Mouse (Mus musculus) lung, embryonic 15.5 days (tissue): ENCODE measurements around the gene Inpp5a. TPM values are rescaled to one million over a fixed set of nuclear protein-coding genes. Genes with fewer than 3 reads are reported as not detected.

Experiments used
- ATAC-seq: fragments of 200-750 bp; cut with Nextera tagmentation; 2 replicates; pipeline ENCODE4 v1.8.0; 2017; ENCODE audit warnings: moderate number of reproducible peaks, borderline replicate concordance; ENCODE audit not compliant: low FRiP score, low TSS enrichment; ENCODE audit errors: extremely low read depth
- H3K27ac ChIP-seq: fragments of 300-500 bp; sonication (generic); 2 replicates; pipeline ENCODE4 v1.5.1; 2015; ENCODE audit warnings: moderate library complexity, mild to moderate bottlenecking, inconsistent platforms
- H3K27me3 ChIP-seq: fragments of 300-500 bp; sonication (generic); 2 replicates; pipeline ENCODE4 v1.6.1; 2015; ENCODE audit warnings: inconsistent platforms
- H3K36me3 ChIP-seq: fragments of 300-500 bp; sonication (generic); 2 replicates; pipeline ENCODE4 v1.6.1; 2015; ENCODE audit warnings: inconsistent platforms
- H3K4me1 ChIP-seq: fragments of 300-500 bp; sonication (generic); 2 replicates; pipeline ENCODE4 v1.6.1; 2015; ENCODE audit warnings: inconsistent platforms
- H3K4me2 ChIP-seq: fragments of 300-500 bp; sonication (generic); 2 replicates; pipeline ENCODE4 v1.6.1; 2015; ENCODE audit warnings: inconsistent platforms, mild to moderate bottlenecking, moderate library complexity
- H3K4me3 ChIP-seq: fragments of 300-500 bp; sonication (generic); 2 replicates; pipeline ENCODE4 v1.5.1; 2015; ENCODE audit warnings: mild to moderate bottlenecking, inconsistent platforms
- H3K9ac ChIP-seq: fragments of 300-500 bp; sonication (generic); 2 replicates; pipeline ENCODE4 v1.6.1; 2015; ENCODE audit warnings: inconsistent platforms
- H3K9me3 ChIP-seq: fragments of 300-500 bp; sonication (generic); 2 replicates; pipeline ENCODE4 v1.6.1; 2016; ENCODE audit warnings: inconsistent platforms
- WGBS: fragments of 180-500 bp; shearing (Covaris S2); methylation state at CpG from one replicate; pipeline ENCODE4 v1.1.7; 2015; 5-methylcytosine and 5-hydroxymethylcytosine counted together
- polyA plus RNA-seq: library from polyadenylated mRNA; unstranded; fragments of >200 nt; fragmentation: Nextera tagmentation; extraction: Ambion mirVana; gene quantifications from 2 replicates; pipeline ENCODE4 v1.2.1, GENCODE M21; 2015

The Inpp5a gene
- polyA plus RNA-seq, 1 experiment from 2014 or later, result 35.9 TPM

DNA sequence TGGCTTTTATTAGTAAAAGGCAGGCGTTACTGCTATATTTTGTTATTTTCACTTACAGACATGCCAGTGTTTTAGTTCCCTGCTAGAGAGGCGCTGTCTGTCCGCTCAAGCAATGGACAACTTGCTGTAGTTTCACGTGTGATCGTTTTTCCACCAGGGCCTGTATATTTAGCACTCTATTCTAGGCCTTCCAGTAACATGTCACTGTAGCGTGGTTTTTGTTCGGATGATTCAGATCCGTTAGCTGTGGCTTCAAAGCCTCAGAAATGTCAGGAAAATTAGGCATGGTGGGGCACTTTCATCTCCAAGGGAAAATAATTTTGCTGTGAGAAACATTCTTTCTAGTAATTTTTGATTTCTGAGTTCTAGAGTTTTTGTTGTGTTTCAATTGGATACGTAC lies 2.0 kb downstream of the Inpp5a start:
- H3K9ac ChIP-seq, result 0 out of 2 replicates have a peak overlapping the region, but pooled peaks have one; percentile 87
- no peaks in the 10 kb centered on the region for H3K27me3 ChIP-seq
- H3K4me2 ChIP-seq, result peak overlapping the region; percentile 67
- H3K9me3 ChIP-seq, result no peaks in the 10 kb centered on the region
- H3K27ac ChIP-seq, result peak overlapping the region; percentile 17; the same call in 1 of the 2 replicates
- 68% methylated on average over 9 of the region's 9 CpGs for WGBS
- H3K4me3 ChIP-seq, result peak overlapping the region; percentile 81
- H3K4me1 ChIP-seq, result peaks cover 68% of the 10 kb centered on the region
- no peaks in the 10 kb centered on the region for H3K36me3 ChIP-seq
- no peak for ATAC-seq

DNA sequence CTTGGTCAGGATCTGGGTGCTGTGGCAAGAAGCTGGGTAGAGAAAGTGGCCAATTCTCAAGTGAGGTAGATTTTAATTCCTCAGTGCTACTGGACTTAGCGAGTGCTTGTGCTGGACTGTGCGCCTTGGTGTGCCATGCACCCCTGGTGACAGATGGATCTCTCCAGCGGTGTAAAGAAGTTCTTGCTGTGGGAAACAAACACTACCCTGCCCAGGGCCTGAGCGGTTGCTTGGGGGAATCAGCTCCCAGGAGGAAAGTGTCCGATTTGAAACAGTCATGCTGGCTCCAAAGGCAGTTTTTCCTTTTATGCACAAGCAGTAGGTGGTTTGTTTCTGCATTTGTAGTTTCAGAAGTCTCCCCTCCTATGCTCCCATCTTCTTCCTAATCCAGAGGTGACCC lies 2.8 kb downstream of the Inpp5a start:
- H3K4me2 ChIP-seq, result peak overlapping the region; percentile 67
- H3K27ac ChIP-seq, result no peak overlapping the region
- no peaks in the 10 kb centered on the region for H3K27me3 ChIP-seq
- no peak for ATAC-seq
- H3K36me3 ChIP-seq, result no peaks in the 10 kb centered on the region
- H3K9me3 ChIP-seq, result no peaks in the 10 kb centered on the region
- 0 out of 2 replicates have a peak overlapping the region, but pooled peaks have one; percentile 8 for H3K9ac ChIP-seq
- H3K4me3 ChIP-seq, result no peak overlapping the region
- 63% methylated on average over 5 of the region's 5 CpGs for WGBS
- H3K4me1 ChIP-seq, result peaks cover 75% of the 10 kb centered on the region

DNA sequence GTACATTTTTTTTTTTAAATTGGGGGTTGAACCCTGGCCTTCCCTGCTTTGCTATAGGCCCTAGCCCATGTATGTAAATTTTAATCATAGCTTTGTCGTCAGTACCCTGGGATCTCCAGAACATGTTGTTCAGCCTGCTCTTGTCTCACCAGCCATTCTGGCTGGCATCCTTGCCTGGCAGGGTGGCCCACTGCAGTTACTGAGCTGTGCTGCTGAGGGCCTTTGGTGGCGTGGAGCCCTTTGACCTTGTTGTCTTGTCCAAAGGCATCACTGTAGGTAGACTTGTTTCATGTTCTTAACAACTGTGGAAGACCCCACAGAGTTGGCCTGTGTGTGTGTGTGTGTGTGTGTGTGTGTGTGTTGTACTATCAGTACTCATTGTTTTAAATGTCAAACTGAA lies 3.2 kb downstream of the Inpp5a start:
- Histone ChIP-seq H3K27ac (no peak overlapping the region), H3K9me3 (no peaks in the 10 kb centered on the region), H3K4me2 (peak overlapping the region; percentile 67; the same call in 1 of the 2 replicates), H3K27me3 (no peaks in the 10 kb centered on the region), H3K36me3 (no peaks in the 10 kb centered on the region), H3K4me1 (peaks cover 72% of the 10 kb centered on the region), H3K4me3 (no peak overlapping the region), H3K9ac (no peak overlapping the region)
- 88% methylated on average over 2 of the region's 2 CpGs for WGBS
- ATAC-seq, result no peak

DNA sequence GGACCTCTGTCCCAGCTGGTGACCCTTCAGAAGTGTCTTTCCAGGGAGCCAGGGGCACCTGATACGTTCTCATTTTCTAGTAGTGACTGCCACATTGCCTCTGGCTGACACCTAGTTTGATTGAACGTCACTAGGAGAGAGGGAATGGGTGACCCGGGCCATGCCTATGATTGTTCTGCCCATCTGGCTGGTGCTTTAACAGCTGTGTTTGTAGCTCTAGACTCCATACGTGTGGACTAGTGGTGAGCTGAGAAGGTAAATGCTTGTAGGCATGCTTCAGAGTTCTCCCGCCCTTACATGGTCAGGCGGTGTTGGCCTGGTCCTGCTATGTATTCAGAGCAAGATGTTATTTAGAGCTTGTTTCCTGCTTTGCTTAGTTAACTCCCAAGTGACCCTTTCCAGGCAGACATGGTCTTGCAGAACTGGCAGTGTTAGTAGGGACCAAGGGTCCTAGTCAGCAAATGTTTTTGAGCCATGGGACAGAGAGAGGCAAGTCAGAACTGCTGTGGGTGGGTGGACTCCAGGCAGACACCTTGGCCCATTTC lies 3.9 kb downstream of the Inpp5a start:
- H3K36me3 ChIP-seq, result no peaks in the 10 kb centered on the region
- H3K4me3 ChIP-seq, result no peak overlapping the region
- WGBS, result 47% methylated on average over 6 of the region's 6 CpGs
- no peak overlapping the region for H3K27ac ChIP-seq
- no peaks in the 10 kb centered on the region for H3K27me3 ChIP-seq
- no peak overlapping the region for H3K4me2 ChIP-seq
- H3K9ac ChIP-seq, result no peak overlapping the region
- H3K4me1 ChIP-seq, result peaks cover 73% of the 10 kb centered on the region
- no peak for ATAC-seq
- no peaks in the 10 kb centered on the region for H3K9me3 ChIP-seq

DNA sequence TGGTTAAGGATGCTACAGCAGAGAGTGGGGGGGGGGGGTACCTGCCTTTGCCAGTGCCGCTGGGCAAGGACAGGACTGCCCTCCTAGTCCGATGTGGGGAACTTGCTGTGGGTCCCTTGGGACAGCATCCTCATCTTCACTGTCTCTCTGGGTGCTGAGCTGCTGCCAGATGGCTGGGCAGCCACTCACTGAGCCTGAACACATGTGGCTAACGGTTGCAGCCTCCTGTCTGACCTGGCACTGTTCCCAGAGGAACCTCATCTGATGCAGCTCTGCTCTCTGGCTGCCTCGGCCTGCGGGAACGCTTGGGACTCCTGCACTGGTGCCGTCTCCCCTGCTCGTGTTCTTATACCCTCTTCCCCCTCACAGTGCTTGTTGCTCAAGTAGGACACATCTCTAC lies 8.6 kb downstream of the Inpp5a start:
- H3K9ac ChIP-seq, result no peak overlapping the region
- 36% methylated on average over 8 of the region's 8 CpGs for WGBS
- no peaks in the 10 kb centered on the region for H3K27me3 ChIP-seq
- H3K36me3 ChIP-seq, result no peaks in the 10 kb centered on the region
- no peak overlapping the region for H3K4me3 ChIP-seq
- ATAC-seq, result peak; percentile 12; the same call in 1 of the 2 replicates
- peaks cover 87% of the 10 kb centered on the region for H3K4me1 ChIP-seq
- H3K27ac ChIP-seq, result 0 out of 2 replicates have a peak overlapping the region, but pooled peaks have one; percentile 1
- no peak overlapping the region for H3K4me2 ChIP-seq
- no peaks in the 10 kb centered on the region for H3K9me3 ChIP-seq

DNA sequence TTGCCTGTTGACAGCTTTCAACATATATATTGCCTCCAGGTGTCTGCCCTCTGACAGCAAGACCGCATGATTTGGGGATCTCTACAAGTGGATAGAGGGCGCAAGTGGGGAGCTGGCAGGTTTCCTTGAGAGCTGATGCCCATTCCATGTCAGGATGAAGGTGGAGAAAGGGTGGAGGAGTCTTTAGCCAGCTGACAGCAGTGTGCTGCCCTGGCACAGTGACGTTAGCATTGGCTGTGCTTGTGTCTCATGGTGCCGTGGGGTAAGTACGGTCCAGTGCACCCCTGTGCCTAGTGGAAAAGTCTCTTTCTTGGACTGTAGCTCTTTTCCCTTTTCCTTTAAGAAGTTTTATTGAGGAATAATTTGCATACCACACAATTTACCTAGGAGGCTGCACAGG lies 9.2 kb downstream of the Inpp5a start:
- H3K27ac ChIP-seq, result peak overlapping the region; percentile 1; the same call in 1 of the 2 replicates
- no peak for ATAC-seq
- 80% methylated on average over 5 of the region's 5 CpGs for WGBS

DNA sequence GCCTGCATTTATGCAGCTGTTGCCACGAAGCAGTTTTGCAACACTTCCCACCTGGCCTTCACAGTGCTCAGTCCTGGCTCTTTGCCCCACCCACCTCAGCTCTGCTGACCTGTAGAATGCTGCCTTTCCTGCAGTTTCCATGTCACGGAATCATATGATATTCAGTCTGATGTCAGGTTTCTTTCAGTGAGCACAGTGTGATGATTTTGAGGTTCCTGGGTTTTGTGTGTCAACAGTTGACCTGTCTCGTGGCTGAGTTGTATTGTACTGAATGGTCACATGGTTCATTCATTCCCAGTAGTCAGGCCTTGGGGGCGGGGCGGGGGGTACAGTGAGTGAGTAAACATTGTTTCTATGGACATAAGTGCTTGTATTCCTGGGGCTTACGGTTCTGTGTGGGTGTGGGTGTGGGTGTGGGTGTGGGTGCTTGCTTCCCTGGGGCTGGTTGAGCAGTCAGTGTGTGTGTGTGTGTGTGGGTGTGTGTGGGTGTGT lies 9.7 kb downstream of the Inpp5a start:
- Histone ChIP-seq H3K4me3 (no peak overlapping the region), H3K9me3 (no peaks in the 10 kb centered on the region), H3K27ac (peak overlapping the region; percentile 33; the same call in 1 of the 2 replicates), H3K4me2 (no peak overlapping the region; the same call in 1 of the 2 replicates), H3K4me1 (peaks cover 84% of the 10 kb centered on the region), H3K36me3 (no peaks in the 10 kb centered on the region), H3K27me3 (no peaks in the 10 kb centered on the region), H3K9ac (no peak overlapping the region)
- WGBS, result 49% methylated on average over 6 of the region's 6 CpGs
- 0 out of 2 replicates have a peak, but pooled peaks have one; percentile 43 for ATAC-seq

More for the DNA sequence above, 9.2 kb downstream of the Inpp5a start:
- Histone ChIP-seq H3K9ac (no peak overlapping the region), H3K4me2 (no peak overlapping the region), H3K36me3 (no peaks in the 10 kb centered on the region), H3K4me3 (no peak overlapping the region), H3K4me1 (peaks cover 85% of the 10 kb centered on the region), H3K27me3 (no peaks in the 10 kb centered on the region), H3K9me3 (no peaks in the 10 kb centered on the region)

DNA sequence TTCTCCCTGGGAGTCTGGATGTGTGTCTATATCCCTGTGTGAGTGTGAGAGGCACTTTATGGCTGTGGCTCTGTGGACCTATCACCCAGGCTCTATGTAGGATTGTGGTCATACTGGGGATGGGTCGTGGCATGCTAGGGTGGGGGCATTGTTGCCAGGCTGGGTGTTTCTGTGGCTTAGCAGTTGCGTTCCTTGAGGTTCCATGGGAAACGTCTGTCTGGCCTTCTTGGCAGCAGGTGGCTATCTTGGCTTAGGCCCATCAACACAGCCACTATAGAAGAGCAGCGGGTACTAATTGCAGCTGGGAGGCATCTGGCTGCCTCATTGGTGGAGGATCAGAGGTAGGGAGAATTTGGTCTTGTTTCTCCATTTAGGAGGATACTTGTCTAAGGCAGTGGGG lies 10.7 kb downstream of the Inpp5a start:
- no peaks in the 10 kb centered on the region for H3K36me3 ChIP-seq
- no peaks in the 10 kb centered on the region for H3K9me3 ChIP-seq
- no peak overlapping the region for H3K9ac ChIP-seq
- WGBS, result 76% methylated on average over 4 of the region's 4 CpGs
- H3K27me3 ChIP-seq, result no peaks in the 10 kb centered on the region
- H3K27ac ChIP-seq, result no peak overlapping the region
- no peak overlapping the region for H3K4me3 ChIP-seq
- H3K4me2 ChIP-seq, result no peak overlapping the region
- H3K4me1 ChIP-seq, result peaks cover 74% of the 10 kb centered on the region
- ATAC-seq, result no peak

DNA sequence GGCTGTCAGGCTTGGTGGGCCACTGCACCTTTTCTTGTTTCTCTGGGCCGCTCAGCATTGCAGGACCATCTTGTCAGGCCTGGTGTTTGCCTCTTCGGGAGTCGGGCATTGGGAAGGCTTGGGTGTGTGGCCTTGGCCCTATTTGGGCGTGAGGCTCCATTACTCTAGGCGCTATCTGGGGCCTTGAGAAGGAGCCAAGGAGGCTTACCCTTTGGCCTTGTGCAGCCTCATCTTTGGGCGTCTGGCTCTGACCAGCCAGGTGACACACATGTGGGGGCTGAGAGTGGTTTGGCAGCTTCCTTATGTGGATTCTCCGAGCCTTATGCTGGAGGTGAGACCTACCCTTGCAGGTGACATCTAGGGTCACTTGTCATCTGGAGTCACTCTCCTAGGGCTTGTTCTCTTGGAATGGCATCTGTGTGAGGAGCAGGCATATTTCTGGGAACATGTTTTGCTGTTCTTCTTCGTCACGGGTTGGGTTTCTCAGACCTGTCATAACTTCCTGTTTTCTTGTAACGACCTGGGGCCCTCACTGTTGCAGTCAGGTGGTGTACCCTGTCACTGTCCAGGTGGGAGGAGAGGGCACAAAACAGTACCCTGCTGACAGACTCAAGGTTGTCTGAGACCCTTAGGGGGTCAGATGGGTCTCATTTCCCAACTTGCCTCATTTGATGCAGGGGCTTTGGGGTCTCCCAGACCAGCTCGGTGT lies 11.2 kb downstream of the Inpp5a start:
- H3K27ac ChIP-seq, result no peak overlapping the region
- 80% methylated on average over 11 of the region's 11 CpGs for WGBS
- H3K9me3 ChIP-seq, result no peaks in the 10 kb centered on the region
- H3K4me1 ChIP-seq, result peaks cover 70% of the 10 kb centered on the region
- ATAC-seq, result no peak
- no peaks in the 10 kb centered on the region for H3K36me3 ChIP-seq
- H3K9ac ChIP-seq, result no peak overlapping the region
- H3K27me3 ChIP-seq, result no peaks in the 10 kb centered on the region
- no peak overlapping the region for H3K4me3 ChIP-seq
- no peak overlapping the region for H3K4me2 ChIP-seq

DNA sequence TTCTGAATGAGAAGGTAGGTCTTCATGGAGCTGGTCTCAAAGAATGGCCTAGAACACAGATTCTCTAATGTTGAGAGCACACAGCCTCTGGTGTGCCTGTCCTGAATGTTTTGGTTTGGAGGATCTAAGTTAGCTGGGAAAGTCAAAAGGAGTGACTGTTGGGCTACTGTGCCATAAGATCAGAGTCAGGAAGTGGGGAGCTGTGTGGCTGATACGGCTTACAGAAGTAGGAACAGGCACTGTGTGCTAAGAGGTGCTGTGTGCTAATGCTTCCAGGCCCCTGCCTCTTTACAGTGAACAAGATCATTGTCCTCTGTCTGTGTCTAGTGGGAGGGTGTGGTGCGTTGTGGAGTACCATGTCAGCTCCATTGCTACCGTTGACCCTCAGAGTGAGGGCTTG lies 12.0 kb downstream of the Inpp5a start:
- Histone ChIP-seq H3K27ac (no peak overlapping the region), H3K27me3 (no peaks in the 10 kb centered on the region), H3K4me1 (peaks cover 69% of the 10 kb centered on the region), H3K4me3 (no peak overlapping the region), H3K9ac (no peak overlapping the region), H3K4me2 (no peak overlapping the region), H3K9me3 (no peaks in the 10 kb centered on the region), H3K36me3 (no peaks in the 10 kb centered on the region)
- 73% methylated on average over 3 of the region's 3 CpGs for WGBS
- no peak for ATAC-seq

DNA sequence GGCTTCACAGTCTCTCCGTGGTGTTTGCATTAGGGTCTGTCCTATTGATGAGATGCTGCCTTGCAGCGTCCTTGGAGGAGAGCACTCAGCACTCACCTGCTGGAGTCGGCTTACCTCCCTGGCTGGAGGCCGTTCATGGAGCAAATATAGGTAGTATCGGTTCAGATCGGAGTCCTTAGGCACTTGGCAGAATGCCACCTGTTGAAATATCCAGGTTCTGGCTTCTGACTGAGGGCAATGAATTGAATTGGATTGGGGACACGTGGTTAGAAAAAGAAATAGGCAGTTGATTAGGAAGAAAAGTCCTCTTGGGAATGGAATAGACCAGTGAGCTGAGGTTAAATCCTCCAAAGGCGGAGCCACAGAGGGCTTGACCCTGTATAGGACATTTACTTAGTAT lies 12.9 kb downstream of the Inpp5a start:
- no peak for ATAC-seq
- H3K4me2 ChIP-seq, result no peak overlapping the region

DNA sequence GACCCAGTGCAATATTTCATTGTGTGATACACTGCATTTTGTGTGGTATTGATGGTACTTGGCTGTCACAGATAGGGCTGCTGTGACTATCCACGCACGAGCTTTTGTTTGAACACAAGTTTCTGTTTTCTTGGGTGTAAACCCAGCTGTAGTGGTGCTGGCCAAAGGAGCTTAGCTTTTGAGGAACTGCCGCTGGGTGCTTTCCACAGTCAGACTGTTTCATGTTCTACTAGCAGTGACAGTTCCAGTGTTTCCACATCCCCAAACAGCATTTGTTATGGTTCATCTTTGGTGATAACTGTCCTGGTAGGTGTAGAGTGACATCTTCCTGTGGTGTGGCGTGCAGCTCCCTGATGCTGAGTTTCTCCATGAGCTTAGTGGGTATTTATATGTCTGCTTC lies 13.8 kb downstream of the Inpp5a start:
- Histone ChIP-seq H3K9ac (no peak overlapping the region), H3K4me3 (no peak overlapping the region), H3K4me1 (peaks cover 57% of the 10 kb centered on the region), H3K4me2 (no peak overlapping the region), H3K27ac (no peak overlapping the region), H3K36me3 (no peaks in the 10 kb centered on the region), H3K9me3 (no peaks in the 10 kb centered on the region), H3K27me3 (no peaks in the 10 kb centered on the region)
- ATAC-seq, result no peak
- WGBS, result 42% methylated on average over 4 of the region's 4 CpGs

More for the DNA sequence above, 12.9 kb downstream of the Inpp5a start:
- Histone ChIP-seq H3K36me3 (no peaks in the 10 kb centered on the region), H3K4me1 (peaks cover 61% of the 10 kb centered on the region), H3K27ac (no peak overlapping the region), H3K9ac (no peak overlapping the region), H3K9me3 (no peaks in the 10 kb centered on the region), H3K4me3 (no peak overlapping the region), H3K27me3 (no peaks in the 10 kb centered on the region)
- 56% methylated on average over 8 of the region's 8 CpGs for WGBS
